Mouse (Mus musculus): Measurements from ENCODE around the gene Atad3a. TPM values are rescaled to one million over a fixed set of nuclear protein-coding genes. Genes with fewer than 3 reads are reported as not detected.

Atad3a gene
- total and polyA plus RNA-seq, 3 experiments: 220 to 232 TPM; not detected in 1

GRCm38 (mm10) chr4:155735788-155736187 is 25.1 kb downstream of the Atad3a start:
- H3K27ac ChIP-seq (ENCODE audit: control insufficient read depth, low read depth, low read length): no peak overlapping the region
- no peaks in the 10 kb centered on the region for H3K9me3 ChIP-seq (replicated peaks; ENCODE audit: insufficient read depth, low read length)
- no peaks in the 10 kb centered on the region for H3K27me3 ChIP-seq (ENCODE audit: control insufficient read depth in 1 of 2, insufficient read depth in 2 of 2, low read length in 2 of 2)
- 0 out of 4 replicates have a peak, but pooled peaks cover 0 to 5% of the 10 kb centered on the region in 2 experiments for H3K4me1 ChIP-seq (ENCODE audit: control insufficient read depth in 1 of 2, insufficient read depth in 2 of 2, low read length in 2 of 2)
- no peaks in the 10 kb centered on the region; a peak in 1 of 4 replicates for H3K36me3 ChIP-seq (ENCODE audit: control insufficient read depth in 1 of 2, insufficient read depth in 2 of 2, low read length in 2 of 2)
- H3K79me2 ChIP-seq (ENCODE audit: control insufficient read depth, insufficient read depth, low read length, poor library complexity): peaks cover 3% of the 10 kb centered on the region; the same call in 1 of the 2 replicates
- peak overlapping the region; percentile 83 for H3K9ac ChIP-seq (ENCODE audit: control insufficient read depth, low read depth, low read length, poor library complexity, severe bottlenecking)
- H3K4me3 ChIP-seq (ENCODE audit: control insufficient read depth in 1 of 2, insufficient read depth in 1 of 2, low read depth in 2 of 2, low read length in 2 of 2): peak overlapping the region; percentile 76 to 96
- DNase-seq (ENCODE audit: low read depth, low spot score): peak; percentile 36
- no peak for TF ChIP-seq MAFK (IDR thresholded peaks at IDR 0.05; ENCODE audit: borderline replicate concordance, low read depth, low read length)
- no peak for TF ChIP-seq NRF1 (IDR thresholded peaks at IDR 0.05; ENCODE audit: insufficient read depth, low read depth, low read length, poor library complexity, severe bottlenecking)
- no peak for TF ChIP-seq JUND (IDR thresholded peaks at IDR 0.05; ENCODE audit: low read depth, low read length)

DNA sequence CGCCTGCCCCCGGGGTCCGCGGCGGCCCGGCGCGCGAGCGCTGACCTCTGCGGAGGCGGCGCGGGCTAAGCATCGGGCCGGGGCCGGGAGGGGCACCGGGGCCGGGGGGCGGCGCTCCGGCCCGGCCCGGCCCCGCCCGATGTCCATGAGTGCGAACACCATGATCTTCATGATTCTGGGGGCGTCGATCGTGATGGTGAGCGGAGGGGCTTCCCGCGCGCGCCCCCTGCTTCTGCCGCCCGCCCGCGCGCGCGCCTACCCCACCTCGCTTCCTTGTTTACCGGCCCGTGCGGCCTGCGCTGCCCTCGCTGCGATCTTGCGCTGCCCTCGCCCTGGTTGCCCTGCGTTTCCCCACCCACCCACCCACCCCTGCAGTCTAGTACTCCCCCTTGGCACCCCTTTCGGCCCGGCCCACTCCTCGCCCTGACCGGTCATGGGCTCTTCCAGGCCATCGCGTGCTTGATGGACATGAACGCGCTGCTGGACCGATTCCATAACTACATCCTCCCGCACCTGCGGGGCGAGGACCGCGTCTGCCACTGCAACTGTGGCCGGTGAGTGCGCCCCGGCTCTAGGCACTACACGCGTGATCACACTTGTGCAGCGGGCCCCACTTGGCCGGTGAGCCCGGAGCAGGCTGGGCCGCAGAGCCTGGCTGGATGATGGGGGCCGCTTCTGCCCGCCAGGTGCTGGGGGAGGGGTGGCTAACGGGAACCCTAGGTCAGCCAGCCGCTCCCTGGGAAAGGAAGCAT is 25.8 kb downstream of the Atad3a start:
- Histone ChIP-seq H3K36me3 (ENCODE audit: control insufficient read depth in 1 of 2, insufficient read depth in 2 of 2, low read length in 2 of 2) (no peaks in the 10 kb centered on the region; a peak in 1 of 4 replicates), H3K4me3 (ENCODE audit: control insufficient read depth in 1 of 2, insufficient read depth in 1 of 2, low read depth in 2 of 2, low read length in 2 of 2) (peak overlapping the region; percentile 76 to 96), H3K4me1 (ENCODE audit: control insufficient read depth in 1 of 2, insufficient read depth in 2 of 2, low read length in 2 of 2) (0 out of 4 replicates have a peak, but pooled peaks cover 0 to 5% of the 10 kb centered on the region in 2 experiments), H3K79me2 (ENCODE audit: control insufficient read depth, insufficient read depth, low read length, poor library complexity) (peaks cover 3% of the 10 kb centered on the region; the same call in 1 of the 2 replicates), H3K9me3 (replicated peaks; ENCODE audit: insufficient read depth, low read length) (no peaks in the 10 kb centered on the region), H3K27me3 (ENCODE audit: control insufficient read depth in 1 of 2, insufficient read depth in 2 of 2, low read length in 2 of 2) (no peaks in the 10 kb centered on the region), H3K27ac (ENCODE audit: control insufficient read depth, low read depth, low read length) (0 out of 2 replicates have a peak overlapping the region, but pooled peaks have one; percentile 30), H3K9ac (ENCODE audit: control insufficient read depth, low read depth, low read length, poor library complexity, severe bottlenecking) (peak overlapping the region; percentile 83)
- TF ChIP-seq HCFC1 (IDR thresholded peaks at IDR 0.05; ENCODE audit: low read depth, low read length): no peak
- TF ChIP-seq ELF1 (IDR thresholded peaks at IDR 0.05; ENCODE audit: low read depth, low read length): 0 out of 2 replicates have a peak, but pooled peaks have one; percentile 8
- peak; percentile 58 for DNase-seq (ENCODE audit: low read depth, low spot score)

- DNase-seq (ENCODE audit: low read depth, low spot score): peak; percentile 94
- peak; percentile 95 for TF ChIP-seq MAZ (IDR thresholded peaks at IDR 0.05; ENCODE audit: low read depth, low read length)
- no peak for TF ChIP-seq TBP (IDR thresholded peaks at IDR 0.05; ENCODE audit: low read depth, low read length)
- TF ChIP-seq TAL1 (IDR thresholded peaks at IDR 0.05; ENCODE audit: low read length): no peak
- TF ChIP-seq RCOR1 (IDR thresholded peaks at IDR 0.05; ENCODE audit: low read depth, low read length): no peak
- TF ChIP-seq RAD21 (IDR thresholded peaks at IDR 0.05; ENCODE audit: low read depth, low read length): no peak
- peak; percentile 39; the same call in 1 of the 2 replicates for TF ChIP-seq ELF1 (IDR thresholded peaks at IDR 0.05; ENCODE audit: low read depth, low read length)
- TF ChIP-seq POLR2A (IDR thresholded peaks at IDR 0.05; ENCODE audit: control insufficient read depth in 1 of 2, insufficient read depth in 1 of 2, low read depth in 1 of 2, low read length in 2 of 2, poor library complexity in 1 of 2): peak; percentile 53 to 59; a peak in 2 of 4 replicates
- TF ChIP-seq KAT2A (conservative IDR thresholded peaks at IDR 0.05; ENCODE audit: low read depth, low read length): no peak; the same call in 1 of the 2 replicates
- no peak for TF ChIP-seq SMC3 (IDR thresholded peaks at IDR 0.05; ENCODE audit: low read depth, low read length)
- TF ChIP-seq HCFC1 (IDR thresholded peaks at IDR 0.05; ENCODE audit: low read depth, low read length): peak; percentile 51
- no peak for TF ChIP-seq E2F4 (IDR thresholded peaks at IDR 0.05; ENCODE audit: borderline replicate concordance, low read depth, low read length)
- TF ChIP-seq MYB (IDR thresholded peaks at IDR 0.05; ENCODE audit: low read depth, low read length): no peak
- TF ChIP-seq GABPA (IDR thresholded peaks at IDR 0.05; ENCODE audit: low read depth, low read length): no peak
- TF ChIP-seq ZC3H11A (IDR thresholded peaks at IDR 0.05; ENCODE audit: low read depth, low read length): no peak
- peak; percentile 32; the same call in 1 of the 2 replicates for TF ChIP-seq MAX (IDR thresholded peaks at IDR 0.05; ENCODE audit: low read length)
- no peak for TF ChIP-seq UBTF (IDR thresholded peaks at IDR 0.05; ENCODE audit: borderline replicate concordance, insufficient read depth, low read depth, low read length)
- 0 out of 4 replicates have a peak, but pooled peaks of 1 of the 2 experiments have one; percentile 9 for TF ChIP-seq EP300 (IDR thresholded peaks at IDR 0.05; ENCODE audit: low read depth in 1 of 2, low read length in 2 of 2)
- TF ChIP-seq POLR2AphosphoS5 (IDR thresholded peaks at IDR 0.05; ENCODE audit: borderline replicate concordance, low read depth, low read length): 0 out of 2 replicates have a peak, but pooled peaks have one; percentile 52
- TF ChIP-seq GATA1 (IDR thresholded peaks at IDR 0.05; ENCODE audit: low read depth, low read length): no peak
Measured at GRCm38 (mm10) chr4:155734350-155734941, 26.4 kb downstream of the Atad3a start, which contains the start of gene Tmem240. Tmem240 (plus strand) TSS chr4:155734800.

More at GRCm38 (mm10) chr4:155734350-155734941, 26.4 kb downstream of the Atad3a start, which contains the start of gene Tmem240:
- H3K4me1 ChIP-seq (ENCODE audit: control insufficient read depth in 1 of 2, insufficient read depth in 2 of 2, low read length in 2 of 2): 0 out of 4 replicates have a peak, but pooled peaks cover 0 to 5% of the 10 kb centered on the region in 2 experiments
- H3K9ac ChIP-seq (ENCODE audit: control insufficient read depth, low read depth, low read length, poor library complexity, severe bottlenecking): peak within 1 kb of the TSS; percentile 83
- H3K27me3 ChIP-seq (ENCODE audit: control insufficient read depth in 1 of 2, insufficient read depth in 2 of 2, low read length in 2 of 2): no peaks in the 10 kb centered on the region
- H3K4me3 ChIP-seq (ENCODE audit: control insufficient read depth in 1 of 2, insufficient read depth in 1 of 2, low read depth in 2 of 2, low read length in 2 of 2): peak within 1 kb of the TSS; percentile 76 to 96
- H3K36me3 ChIP-seq (ENCODE audit: control insufficient read depth in 1 of 2, insufficient read depth in 2 of 2, low read length in 2 of 2): no peaks in the 10 kb centered on the region; a peak in 1 of 4 replicates
- peak within 1 kb of the TSS; percentile 68 for H3K27ac ChIP-seq (ENCODE audit: control insufficient read depth, low read depth, low read length)
- no peaks in the 10 kb centered on the region for H3K9me3 ChIP-seq (replicated peaks; ENCODE audit: insufficient read depth, low read length)
- H3K79me2 ChIP-seq (ENCODE audit: control insufficient read depth, insufficient read depth, low read length, poor library complexity): peaks cover 3% of the 10 kb centered on the region; the same call in 1 of the 2 replicates

Data from MEL (cell line).